Mouse (Mus musculus): ENCODE data around the gene Cebpg.

DNA sequence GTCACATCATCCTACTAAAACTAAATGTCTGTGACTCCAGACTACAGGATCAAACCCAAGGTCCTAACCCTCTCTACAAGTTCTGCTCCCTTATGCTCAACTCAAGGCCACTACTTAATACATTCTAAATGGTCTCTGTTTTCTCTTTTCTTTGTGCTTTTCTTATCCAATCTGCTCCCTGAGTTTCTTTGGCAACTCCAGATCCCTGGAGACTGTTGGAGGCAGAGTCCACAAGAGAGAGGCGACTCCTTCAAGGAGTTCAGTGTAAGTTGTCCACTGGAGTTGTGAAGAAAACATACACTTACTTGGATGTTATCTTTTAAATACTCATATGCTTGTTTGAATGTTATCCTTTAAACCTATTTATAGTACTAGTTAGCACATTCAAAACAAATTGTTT, 2.1 kb downstream of the Cebpg start:
- TF ChIP-seq CTCF (IDR thresholded peaks at IDR 0.05; ENCODE audit: extremely low read depth, insufficient read length, insufficient replicate concordance, low read depth, low read length) = no peak
- no peak for TF ChIP-seq POLR2A (IDR thresholded peaks at IDR 0.05; ENCODE audit: low read depth, low read length)

Measured in small intestine, adult 2 months (tissue).